In the genomic region with DNA sequence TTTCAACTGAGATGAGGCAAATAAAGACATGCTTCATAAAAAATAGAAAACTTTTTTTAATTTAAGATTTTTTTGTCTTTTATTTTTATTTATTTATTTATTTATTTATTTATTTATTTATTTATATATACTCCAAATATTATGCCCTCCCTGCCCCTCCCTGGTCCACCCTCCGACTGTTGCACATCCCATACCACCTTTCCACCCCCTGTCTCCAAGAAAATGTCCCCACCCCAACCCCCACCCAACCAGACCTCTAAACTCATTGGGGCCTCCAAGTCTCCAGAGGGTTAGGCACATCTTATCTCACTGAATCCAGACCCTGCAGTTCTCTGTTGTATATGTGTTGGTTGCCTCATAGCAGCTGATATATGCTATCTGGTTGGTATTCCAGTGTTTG, we compare ENCODE assay signal across 24 mouse cellular contexts.
"Had no signal": no experiment of that assay in that cellular context is flagged by ENCODE, and none has a peak within 500 bp of the region (broad histone marks: within the 10 kb centered on the region; RNA-seq: fewer than 3 reads in every experiment).

No protein-coding gene starts in this region.

- DNase-seq: forebrain, postnatal 0 days; gastrocnemius, postnatal 14 days; gastrocnemius, postnatal 36 days; heart, adult 2 months; heart, postnatal 14 days; heart, postnatal 36 days; kidney, adult 11 months; kidney, adult 2 months; kidney, adult 9 months; kidney, postnatal 14 days; kidney, postnatal 36 days; layer of hippocampus, adult 9-11 months; layer of hippocampus, postnatal 36 days; left cerebral cortex, postnatal 4 days had no signal

- H3K27me3 ChIP-seq: heart, embryonic 13.5 days; heart, embryonic 15.5 days; hindbrain, embryonic 13.5 days; hindbrain, embryonic 15.5 days; kidney, embryonic 15.5 days; limb, embryonic 13.5 days; limb, embryonic 15.5 days had no signal

- H3K4me2 ChIP-seq: heart, embryonic 13.5 days; heart, embryonic 15.5 days; hindbrain, embryonic 13.5 days; hindbrain, embryonic 15.5 days; kidney, embryonic 15.5 days; limb, embryonic 13.5 days; limb, embryonic 15.5 days had no signal

- H3K9ac ChIP-seq: forebrain, postnatal 0 days; heart, embryonic 13.5 days; heart, embryonic 15.5 days; hindbrain, embryonic 13.5 days; hindbrain, embryonic 15.5 days; kidney, embryonic 15.5 days; limb, embryonic 13.5 days; limb, embryonic 15.5 days had no signal

- H3K4me1 ChIP-seq: heart, embryonic 13.5 days; heart, embryonic 15.5 days; hindbrain, embryonic 13.5 days; hindbrain, embryonic 15.5 days; kidney, embryonic 15.5 days; limb, embryonic 13.5 days; limb, embryonic 15.5 days had no signal

- H3K36me3 ChIP-seq: heart, embryonic 13.5 days; heart, embryonic 15.5 days; hindbrain, embryonic 13.5 days; hindbrain, embryonic 15.5 days; kidney, embryonic 15.5 days; limb, embryonic 13.5 days; limb, embryonic 15.5 days had no signal

- H3K9me3 ChIP-seq: heart, embryonic 15.5 days; hindbrain, embryonic 13.5 days; kidney, embryonic 15.5 days; limb, embryonic 13.5 days; limb, embryonic 15.5 days had no signal

- H3K27ac ChIP-seq: heart, adult 2 months; heart, embryonic 13.5 days; heart, embryonic 15.5 days; hindbrain, embryonic 13.5 days; hindbrain, embryonic 15.5 days; hindbrain, postnatal 0 days; kidney, embryonic 15.5 days; kidney, postnatal 0 days; limb, embryonic 13.5 days; limb, embryonic 15.5 days had no signal

- ATAC-seq: forebrain, postnatal 0 days; hindbrain, postnatal 0 days; intestine, embryonic 16.5 days had no signal

- H3K4me3 ChIP-seq: heart, adult 2 months; heart, embryonic 13.5 days; heart, embryonic 15.5 days; hindbrain, embryonic 13.5 days; hindbrain, embryonic 15.5 days; kidney, embryonic 15.5 days; limb, embryonic 13.5 days; limb, embryonic 15.5 days had no signal
